ENCODE assay signal across 23 mouse cellular contexts in the genomic region with DNA sequence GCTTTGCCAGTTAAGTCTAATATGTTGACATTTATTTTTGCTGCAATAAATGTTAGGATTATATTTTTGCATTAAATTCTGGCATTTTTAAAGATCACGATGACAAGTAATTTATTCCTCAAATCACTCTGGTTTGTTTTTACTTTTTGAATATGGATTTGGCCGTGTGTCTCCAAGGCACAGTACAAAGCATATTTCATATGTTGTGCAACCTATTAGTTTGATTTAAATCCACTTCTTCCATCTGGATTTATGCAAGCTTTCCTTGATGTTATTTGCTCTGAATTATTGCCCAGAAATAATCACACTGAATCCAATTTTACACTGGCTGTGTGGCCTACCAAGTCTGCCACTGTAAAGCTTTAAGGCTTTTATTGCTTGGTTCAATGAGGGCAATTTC.
DNase-seq lines count a peak whose midpoint lies in the region; ATAC-seq and TF ChIP-seq lines count a peak whose summit lies in the region.
"Had no signal": no experiment of that assay in that cellular context is flagged by ENCODE, and none has a peak within 500 bp of the region (broad histone marks: within the 10 kb centered on the region; RNA-seq: fewer than 3 reads in every experiment).

No protein-coding gene starts in this region.

- no peak for ATAC-seq in forebrain, embryonic 14.5 days
- no peak for ATAC-seq in forebrain, embryonic 12.5 days (ENCODE audit: low FRiP score)
- ATAC-seq in forebrain, postnatal 0 days: no peak
- no peak for ATAC-seq in forebrain, embryonic 15.5 days (replicated peaks)
- no peak for ATAC-seq in kidney, postnatal 0 days (replicated peaks; ENCODE audit: low FRiP score, low read depth)
- no peak for ATAC-seq in activated CD4-positive, CD25-positive, alpha-beta regulatory T cell, adult 4 months
- ATAC-seq: CD4-positive, CD25-positive, alpha-beta regulatory T cell, adult 4 months; Patski had no signal

- no peaks in the 10 kb centered on the region for H3K4me1 ChIP-seq in forebrain, embryonic 14.5 days (ENCODE audit: control insufficient read depth, insufficient read depth, low read length)
- H3K4me1 ChIP-seq in forebrain, embryonic 12.5 days: no peaks in the 10 kb centered on the region
- no peaks in the 10 kb centered on the region for H3K4me1 ChIP-seq in forebrain, postnatal 0 days (ENCODE audit: insufficient read depth)
- H3K4me1 ChIP-seq in forebrain, embryonic 15.5 days: no peaks in the 10 kb centered on the region
- no peaks in the 10 kb centered on the region for H3K4me1 ChIP-seq in kidney, postnatal 0 days (replicated peaks; ENCODE audit: insufficient read depth, low read length)
- H3K4me1 ChIP-seq: embryonic facial prominence, embryonic 10.5 days; embryonic facial prominence, embryonic 12.5 days had no signal

- no peaks in the 10 kb centered on the region for H3K9me3 ChIP-seq in forebrain, embryonic 14.5 days (replicated peaks; ENCODE audit: control insufficient read depth, low read length)
- no peaks in the 10 kb centered on the region for H3K9me3 ChIP-seq in forebrain, embryonic 12.5 days
- no peaks in the 10 kb centered on the region for H3K9me3 ChIP-seq in forebrain, postnatal 0 days (ENCODE audit: low read length)
- no peaks in the 10 kb centered on the region for H3K9me3 ChIP-seq in forebrain, embryonic 15.5 days
- no peaks in the 10 kb centered on the region for H3K9me3 ChIP-seq in kidney, postnatal 0 days (replicated peaks; ENCODE audit: low read length)
- H3K9me3 ChIP-seq: embryonic facial prominence, embryonic 10.5 days had no signal

- H3K9ac ChIP-seq in forebrain, embryonic 14.5 days (ENCODE audit: low read length): no peak overlapping the region
- no peak overlapping the region for H3K9ac ChIP-seq in forebrain, embryonic 12.5 days
- H3K9ac ChIP-seq in forebrain, postnatal 0 days: no peak overlapping the region
- no peak overlapping the region for H3K9ac ChIP-seq in forebrain, embryonic 15.5 days (replicated peaks)
- H3K9ac ChIP-seq in kidney, postnatal 0 days (ENCODE audit: low read depth, low read length): no peak overlapping the region
- H3K9ac ChIP-seq: embryonic facial prominence, embryonic 12.5 days had no signal

- no peaks in the 10 kb centered on the region for H3K36me3 ChIP-seq in forebrain, embryonic 14.5 days (ENCODE audit: control insufficient read depth, insufficient read depth, low read length)
- H3K36me3 ChIP-seq in forebrain, embryonic 12.5 days (replicated peaks): no peaks in the 10 kb centered on the region
- H3K36me3 ChIP-seq in forebrain, postnatal 0 days (ENCODE audit: insufficient read depth): no peaks in the 10 kb centered on the region
- no peaks in the 10 kb centered on the region for H3K36me3 ChIP-seq in forebrain, embryonic 15.5 days
- no peaks in the 10 kb centered on the region for H3K36me3 ChIP-seq in kidney, postnatal 0 days (ENCODE audit: insufficient read depth, low read length)
- H3K36me3 ChIP-seq: embryonic facial prominence, embryonic 10.5 days; embryonic facial prominence, embryonic 12.5 days; G1E had no signal

- 85% methylated on average over 2 of the region's 2 CpGs for WGBS in forebrain, embryonic 14.5 days
- 88% methylated on average over 2 of the region's 2 CpGs for WGBS in forebrain, embryonic 12.5 days
- 63% methylated on average over 2 of the region's 2 CpGs for WGBS in forebrain, postnatal 0 days
- 78% methylated on average over 2 of the region's 2 CpGs for WGBS in forebrain, embryonic 15.5 days
- WGBS in kidney, postnatal 0 days: 70% methylated on average over 2 of the region's 2 CpGs

- DNase-seq in forebrain, embryonic 14.5 days (ENCODE audit: low spot score): peak; percentile 35
- DNase-seq in forebrain, postnatal 0 days: peak; percentile 1
- DNase-seq in kidney, postnatal 0 days (ENCODE audit: low spot score): peak; percentile 63
- no peak for DNase-seq in kidney, adult 9 months
- DNase-seq in brain, adult 2 months (ENCODE audit: low read depth, low spot score): peak; percentile 1
- DNase-seq: adrenal gland, adult 2 months; adrenal gland, postnatal 10 days; adrenal gland, postnatal 25 days; B cell, adult 2 months; cerebellum, adult 11 months; cerebellum, adult 18-20 months; cerebellum, adult 8-10 months; cerebellum, adult 9-11 months; cerebellum, postnatal 25 days had no signal

- H3K4me3 ChIP-seq in forebrain, embryonic 14.5 days (ENCODE audit: low read depth, low read length): no peak overlapping the region
- H3K4me3 ChIP-seq in forebrain, embryonic 12.5 days (replicated peaks): no peak overlapping the region
- H3K4me3 ChIP-seq in forebrain, postnatal 0 days (ENCODE audit: low read depth, low read length): no peak overlapping the region
- H3K4me3 ChIP-seq in forebrain, embryonic 15.5 days: no peak overlapping the region
- no peak overlapping the region for H3K4me3 ChIP-seq in kidney, postnatal 0 days (replicated peaks; ENCODE audit: low read depth, low read length)
- H3K4me3 ChIP-seq: embryonic facial prominence, embryonic 10.5 days; embryonic facial prominence, embryonic 12.5 days had no signal

- no peak overlapping the region for H3K4me2 ChIP-seq in forebrain, embryonic 14.5 days (ENCODE audit: low read length)
- H3K4me2 ChIP-seq in forebrain, embryonic 12.5 days: no peak overlapping the region
- H3K4me2 ChIP-seq in forebrain, postnatal 0 days (ENCODE audit: low read depth): no peak overlapping the region
- no peak overlapping the region for H3K4me2 ChIP-seq in forebrain, embryonic 15.5 days (replicated peaks)
- no peak overlapping the region for H3K4me2 ChIP-seq in kidney, postnatal 0 days (ENCODE audit: low read length)
- H3K4me2 ChIP-seq: embryonic facial prominence, embryonic 12.5 days had no signal

- no peaks in the 10 kb centered on the region for H3K27me3 ChIP-seq in forebrain, embryonic 14.5 days (replicated peaks; ENCODE audit: control insufficient read depth, insufficient read depth, low read length)
- H3K27me3 ChIP-seq in forebrain, embryonic 12.5 days: no peaks in the 10 kb centered on the region
- no peaks in the 10 kb centered on the region for H3K27me3 ChIP-seq in forebrain, postnatal 0 days (ENCODE audit: insufficient read depth, low read length)
- no peaks in the 10 kb centered on the region for H3K27me3 ChIP-seq in forebrain, embryonic 15.5 days
- no peaks in the 10 kb centered on the region for H3K27me3 ChIP-seq in kidney, postnatal 0 days (ENCODE audit: insufficient read depth, low read length)
- H3K27me3 ChIP-seq: CH12.LX; embryonic facial prominence, embryonic 12.5 days; Patski had no signal

- no peak for TF ChIP-seq CTCF in forebrain, postnatal 0 days (IDR thresholded peaks at IDR 0.05; ENCODE audit: low read depth)
- TF ChIP-seq CTCF in kidney, postnatal 0 days (IDR thresholded peaks at IDR 0.05; ENCODE audit: low read depth): no peak

- H3K27ac ChIP-seq in forebrain, embryonic 14.5 days (ENCODE audit: low read depth, low read length): no peak overlapping the region
- no peak overlapping the region for H3K27ac ChIP-seq in forebrain, embryonic 12.5 days
- H3K27ac ChIP-seq in forebrain, postnatal 0 days (ENCODE audit: low read depth, low read length): no peak overlapping the region
- H3K27ac ChIP-seq in forebrain, embryonic 15.5 days (replicated peaks): no peak overlapping the region
- no peak overlapping the region for H3K27ac ChIP-seq in kidney, postnatal 0 days
- H3K27ac ChIP-seq: embryonic facial prominence, embryonic 10.5 days; embryonic facial prominence, embryonic 12.5 days had no signal
